Mouse (Mus musculus): ENCODE measurements around the gene Mthfd1l. TPM values are rescaled to one million over a fixed set of nuclear protein-coding genes. Genes with fewer than 3 reads are reported as not detected.

The Mthfd1l gene
- polyA plus RNA-seq (2012; rRNA removed): 1.6 and 1.9 TPM in 2 replicates

DNA sequence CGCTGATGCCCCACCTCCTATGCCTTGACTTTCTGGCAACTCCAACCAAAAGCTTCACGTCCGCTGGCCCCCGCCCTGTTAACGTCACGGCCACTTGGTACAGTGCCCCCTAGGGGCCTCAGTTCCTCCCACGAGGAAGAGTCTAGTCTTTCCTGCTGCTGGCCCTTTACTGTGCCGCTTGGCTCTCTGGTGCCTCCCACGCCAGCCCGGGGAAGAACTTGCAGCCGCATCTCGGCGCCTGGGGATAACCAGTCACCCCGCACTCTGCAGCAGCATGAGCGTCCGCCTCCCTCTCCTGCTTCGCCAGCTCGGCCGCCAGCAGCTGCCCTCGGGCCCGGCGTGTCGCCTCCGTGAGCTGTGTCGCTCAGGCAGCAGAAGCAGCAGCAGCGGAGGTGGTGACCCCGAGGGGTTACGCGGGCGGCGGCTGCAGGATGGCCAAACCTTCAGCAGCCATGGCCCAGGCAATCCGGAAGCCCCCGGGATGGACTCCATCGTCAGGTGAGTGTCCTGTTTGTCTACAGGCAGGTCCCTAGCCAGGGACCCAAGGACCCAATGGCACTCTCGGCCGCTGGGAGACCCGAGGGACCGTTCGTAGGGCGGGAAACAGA, at the start of gene Mthfd1l:
Gene Mthfd1l, plus strand, starts transcription at position 138 of the 608 bp plus-strand sequence.
- Histone ChIP-seq H3K27me3 (ENCODE audit: control insufficient read depth, insufficient read depth, low read length) (no peaks in the 10 kb centered on the region), H3K36me3 (ENCODE audit: control insufficient read depth, insufficient read depth, low read length) (no peaks in the 10 kb centered on the region), H3K4me1 (ENCODE audit: control insufficient read depth, insufficient read depth, low read length) (peaks cover 12% of the 10 kb centered on the region), H3K27ac (ENCODE audit: control insufficient read depth, insufficient read depth, low read depth, low read length) (peak within 1 kb of the TSS; percentile 89), H3K4me3 (ENCODE audit: control insufficient read depth, low read depth, low read length) (peak within 1 kb of the TSS; percentile 91)
- TF ChIP-seq CTCF (IDR thresholded peaks at IDR 0.05; ENCODE audit: control insufficient read depth, insufficient read depth, insufficient replicate concordance, low read depth, low read length) (peak; percentile 34; the same call in 1 of the 2 replicates), POLR2A (IDR thresholded peaks at IDR 0.05; ENCODE audit: control insufficient read depth, low read depth, low read length) (no peak)

- H3K27ac ChIP-seq (ENCODE audit: control insufficient read depth, insufficient read depth, low read depth, low read length): no peak overlapping the region
- no peak overlapping the region for H3K4me3 ChIP-seq (ENCODE audit: control insufficient read depth, low read depth, low read length)
- no peaks in the 10 kb centered on the region for H3K36me3 ChIP-seq (ENCODE audit: control insufficient read depth, insufficient read depth, low read length)
- no peak for TF ChIP-seq CTCF (IDR thresholded peaks at IDR 0.05; ENCODE audit: control insufficient read depth, insufficient read depth, insufficient replicate concordance, low read depth, low read length)
- no peak for TF ChIP-seq POLR2A (IDR thresholded peaks at IDR 0.05; ENCODE audit: control insufficient read depth, low read depth, low read length)
- H3K4me1 ChIP-seq (ENCODE audit: control insufficient read depth, insufficient read depth, low read length): no peaks in the 10 kb centered on the region; the same call in 1 of the 2 replicates
- no peaks in the 10 kb centered on the region for H3K27me3 ChIP-seq (ENCODE audit: control insufficient read depth, insufficient read depth, low read length)
These were observed 44.8 kb upstream of the Mthfd1l start for GRCm38 (mm10) chr10:3928008-3928545.

- H3K4me1 ChIP-seq (ENCODE audit: control insufficient read depth, insufficient read depth, low read length): no peaks in the 10 kb centered on the region; the same call in 1 of the 2 replicates
- H3K27me3 ChIP-seq (ENCODE audit: control insufficient read depth, insufficient read depth, low read length): no peaks in the 10 kb centered on the region
- TF ChIP-seq POLR2A (IDR thresholded peaks at IDR 0.05; ENCODE audit: control insufficient read depth, low read depth, low read length) (no peak), CTCF (IDR thresholded peaks at IDR 0.05; ENCODE audit: control insufficient read depth, insufficient read depth, insufficient replicate concordance, low read depth, low read length) (no peak)
- no peaks in the 10 kb centered on the region for H3K36me3 ChIP-seq (ENCODE audit: control insufficient read depth, insufficient read depth, low read length)
- no peak overlapping the region for H3K4me3 ChIP-seq (ENCODE audit: control insufficient read depth, low read depth, low read length)
- H3K27ac ChIP-seq (ENCODE audit: control insufficient read depth, insufficient read depth, low read depth, low read length): no peak overlapping the region
These were observed 41.1 kb upstream of the Mthfd1l start for GRCm38 (mm10) chr10:3931831-3932230.

- Histone ChIP-seq H3K4me1 (ENCODE audit: control insufficient read depth, insufficient read depth, low read length) (no peaks in the 10 kb centered on the region; the same call in 1 of the 2 replicates), H3K4me3 (ENCODE audit: control insufficient read depth, low read depth, low read length) (no peak overlapping the region), H3K27ac (ENCODE audit: control insufficient read depth, insufficient read depth, low read depth, low read length) (no peak overlapping the region), H3K27me3 (ENCODE audit: control insufficient read depth, insufficient read depth, low read length) (no peaks in the 10 kb centered on the region), H3K36me3 (ENCODE audit: control insufficient read depth, insufficient read depth, low read length) (no peaks in the 10 kb centered on the region)
- TF ChIP-seq CTCF (IDR thresholded peaks at IDR 0.05; ENCODE audit: control insufficient read depth, insufficient read depth, insufficient replicate concordance, low read depth, low read length) (no peak), POLR2A (IDR thresholded peaks at IDR 0.05; ENCODE audit: control insufficient read depth, low read depth, low read length) (no peak)
These were observed 39.5 kb upstream of the Mthfd1l start for GRCm38 (mm10) chr10:3933311-3933940.

DNA sequence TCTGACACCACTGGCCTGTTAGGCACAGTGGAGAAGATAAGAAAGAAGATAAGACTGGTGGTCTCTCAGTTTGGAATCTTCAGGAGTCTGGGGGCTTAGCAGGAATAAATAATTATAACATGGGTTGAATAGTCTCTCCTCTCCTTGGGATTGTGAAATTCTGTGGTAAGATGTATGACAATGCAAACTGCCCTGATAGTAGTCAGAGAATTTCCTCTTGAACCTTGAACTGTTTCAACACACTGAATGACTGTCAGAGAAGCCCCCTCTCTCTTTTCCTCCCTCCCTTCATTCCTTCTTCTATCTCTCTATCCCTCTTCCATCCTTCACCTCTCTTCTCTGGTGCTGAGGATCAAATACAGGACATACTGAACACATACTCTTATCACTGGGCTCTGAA, 36.1 kb upstream of the Mthfd1l start:
- Histone ChIP-seq H3K27me3 (ENCODE audit: control insufficient read depth, insufficient read depth, low read length) (no peaks in the 10 kb centered on the region), H3K4me3 (ENCODE audit: control insufficient read depth, low read depth, low read length) (no peak overlapping the region), H3K27ac (ENCODE audit: control insufficient read depth, insufficient read depth, low read depth, low read length) (no peak overlapping the region), H3K4me1 (ENCODE audit: control insufficient read depth, insufficient read depth, low read length) (peaks cover 2% of the 10 kb centered on the region; the same call in 1 of the 2 replicates), H3K36me3 (ENCODE audit: control insufficient read depth, insufficient read depth, low read length) (no peaks in the 10 kb centered on the region)
- no peak for TF ChIP-seq POLR2A (IDR thresholded peaks at IDR 0.05; ENCODE audit: control insufficient read depth, low read depth, low read length)
- no peak for TF ChIP-seq CTCF (IDR thresholded peaks at IDR 0.05; ENCODE audit: control insufficient read depth, insufficient read depth, insufficient replicate concordance, low read depth, low read length)

DNA sequence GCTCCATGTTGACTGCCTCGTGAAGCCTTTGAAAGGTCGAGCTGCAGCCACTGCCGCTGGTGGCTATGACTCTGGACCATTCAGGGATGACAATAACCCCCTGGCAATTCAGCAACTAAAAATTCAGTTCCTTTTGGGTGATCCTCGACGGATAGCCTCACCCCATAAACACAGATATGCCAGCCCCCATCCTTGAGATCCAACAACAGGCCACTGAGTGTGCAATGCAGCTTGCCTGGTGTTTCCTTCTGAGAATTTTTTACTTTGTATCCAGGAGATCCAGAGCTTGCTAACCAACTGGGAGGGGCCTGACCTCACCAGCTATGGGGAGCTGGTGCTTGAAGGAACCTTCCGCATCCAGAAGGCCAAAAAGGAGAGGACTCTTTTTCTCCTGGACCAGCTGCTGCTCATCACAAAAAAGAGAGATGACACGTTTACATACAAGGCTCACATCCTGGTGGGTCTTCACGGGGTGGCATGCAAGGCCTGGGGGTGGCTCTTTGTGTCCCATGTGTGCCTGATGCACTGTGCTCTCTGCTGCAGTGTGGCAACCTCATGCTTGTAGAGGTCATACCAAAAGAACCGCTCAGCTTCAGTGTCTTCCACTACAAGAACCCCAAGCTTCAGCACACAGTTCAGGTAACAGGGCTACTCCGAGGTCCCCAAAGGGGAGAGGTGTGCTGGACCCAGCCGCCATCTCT, 32.9 kb upstream of the Mthfd1l start:
- H3K36me3 ChIP-seq (ENCODE audit: control insufficient read depth, insufficient read depth, low read length): no peaks in the 10 kb centered on the region
- H3K27me3 ChIP-seq (ENCODE audit: control insufficient read depth, insufficient read depth, low read length): no peaks in the 10 kb centered on the region
- H3K4me3 ChIP-seq (ENCODE audit: control insufficient read depth, low read depth, low read length): no peak overlapping the region
- H3K4me1 ChIP-seq (ENCODE audit: control insufficient read depth, insufficient read depth, low read length): 0 out of 2 replicates have a peak, but pooled peaks cover 2% of the 10 kb centered on the region
- TF ChIP-seq CTCF (IDR thresholded peaks at IDR 0.05; ENCODE audit: control insufficient read depth, insufficient read depth, insufficient replicate concordance, low read depth, low read length) (no peak), POLR2A (IDR thresholded peaks at IDR 0.05; ENCODE audit: control insufficient read depth, low read depth, low read length) (no peak)
- no peak overlapping the region for H3K27ac ChIP-seq (ENCODE audit: control insufficient read depth, insufficient read depth, low read depth, low read length)

- H3K36me3 ChIP-seq (ENCODE audit: control insufficient read depth, insufficient read depth, low read length): no peaks in the 10 kb centered on the region
- TF ChIP-seq CTCF (IDR thresholded peaks at IDR 0.05; ENCODE audit: control insufficient read depth, insufficient read depth, insufficient replicate concordance, low read depth, low read length) (no peak), POLR2A (IDR thresholded peaks at IDR 0.05; ENCODE audit: control insufficient read depth, low read depth, low read length) (no peak)
- H3K27me3 ChIP-seq (ENCODE audit: control insufficient read depth, insufficient read depth, low read length): no peaks in the 10 kb centered on the region
- H3K4me3 ChIP-seq (ENCODE audit: control insufficient read depth, low read depth, low read length): no peak overlapping the region
- 0 out of 2 replicates have a peak, but pooled peaks cover 2% of the 10 kb centered on the region for H3K4me1 ChIP-seq (ENCODE audit: control insufficient read depth, insufficient read depth, low read length)
- H3K27ac ChIP-seq (ENCODE audit: control insufficient read depth, insufficient read depth, low read depth, low read length): no peak overlapping the region
These were observed 32.3 kb upstream of the Mthfd1l start for GRCm38 (mm10) chr10:3940596-3940975.
